Mouse (Mus musculus) c-Kit-positive CD71-negative TER-119-negative erythroid progenitor cells, embryonic 14.5 days (primary cell): Measurements from ENCODE around the gene Trappc1.

Experiments used
- DNase-seq: peaks from one replicate; pipeline ENCODE4 v3.0.0-alpha.2; 2013; ENCODE audit warnings: low read depth

Trappc1 gene

DNA sequence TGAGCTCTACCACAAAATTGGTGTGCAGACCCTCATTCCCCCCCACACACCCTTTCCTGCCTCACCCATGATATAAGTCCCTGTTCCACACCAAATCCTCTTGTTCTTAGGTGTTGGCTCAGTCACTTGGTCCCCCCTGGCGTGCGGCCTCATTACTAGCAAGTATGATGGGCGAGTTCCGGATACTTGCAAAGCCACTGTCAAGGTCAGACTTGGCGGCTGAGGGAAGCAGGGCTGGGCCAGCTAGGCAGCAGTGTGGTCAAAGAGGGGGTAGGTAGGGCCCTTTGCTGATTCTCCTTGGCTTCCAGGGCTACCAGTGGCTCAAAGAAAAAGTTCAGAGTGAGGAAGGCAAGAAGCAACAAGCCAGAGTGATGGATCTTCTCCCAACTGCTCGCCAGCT lies 7.4 kb downstream of the Trappc1 start:
- DNase-seq: no peak

DNA sequence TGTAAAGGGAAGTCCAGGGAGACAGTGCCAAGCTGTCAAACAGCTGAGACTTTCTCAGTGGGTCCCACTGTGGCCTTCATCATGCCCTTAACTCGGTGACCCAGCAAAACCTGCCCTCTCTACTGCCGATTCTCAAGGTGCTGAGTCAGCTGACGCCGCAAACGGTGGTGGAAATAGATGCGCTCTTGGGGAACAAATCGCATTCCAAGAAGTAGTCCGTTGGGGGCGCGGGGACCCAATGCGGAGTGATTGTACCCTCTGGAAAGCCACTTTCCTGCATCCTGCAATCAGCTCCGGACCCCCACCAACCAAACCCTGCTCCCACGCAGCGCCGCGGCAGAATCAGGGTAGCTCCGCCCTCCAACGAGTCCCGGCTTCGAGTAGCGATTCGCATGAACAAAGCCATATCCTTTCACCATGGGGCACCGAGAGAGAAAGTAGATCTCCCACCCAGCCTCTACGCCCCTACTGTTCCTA lies 8.2 kb downstream of the Trappc1 start:
- no peak for DNase-seq

DNA sequence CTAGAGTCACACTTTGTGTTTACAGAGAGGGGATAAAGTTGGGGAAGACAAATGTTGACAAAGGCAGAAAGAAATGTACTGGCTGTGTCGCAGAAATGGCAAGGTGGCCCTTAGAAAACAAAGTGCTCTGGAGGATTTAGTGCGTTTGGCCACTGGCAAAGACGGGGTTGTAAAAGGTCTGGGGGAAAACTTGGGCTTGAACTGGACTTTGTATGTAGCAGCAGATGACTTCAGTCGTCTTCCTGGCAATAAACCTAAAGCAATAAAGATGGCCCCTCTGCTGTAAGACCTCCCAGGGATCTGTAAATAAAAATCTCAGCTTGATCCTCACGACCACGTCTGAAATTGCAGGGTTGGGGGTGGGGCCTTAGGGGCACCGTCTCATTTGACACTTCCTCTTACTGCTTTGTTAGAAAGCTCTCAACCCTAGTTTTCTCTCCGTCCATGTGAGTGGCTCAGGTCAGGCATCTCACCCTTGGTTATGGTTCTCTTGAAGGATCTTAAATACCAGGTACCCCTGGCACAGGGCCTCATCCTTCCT lies 9.0 kb downstream of the Trappc1 start:
- DNase-seq: no peak

- DNase-seq: no peak
Measured at GRCm38 (mm10) chr11:69333922-69334321, 10.1 kb downstream of the Trappc1 start.

DNA sequence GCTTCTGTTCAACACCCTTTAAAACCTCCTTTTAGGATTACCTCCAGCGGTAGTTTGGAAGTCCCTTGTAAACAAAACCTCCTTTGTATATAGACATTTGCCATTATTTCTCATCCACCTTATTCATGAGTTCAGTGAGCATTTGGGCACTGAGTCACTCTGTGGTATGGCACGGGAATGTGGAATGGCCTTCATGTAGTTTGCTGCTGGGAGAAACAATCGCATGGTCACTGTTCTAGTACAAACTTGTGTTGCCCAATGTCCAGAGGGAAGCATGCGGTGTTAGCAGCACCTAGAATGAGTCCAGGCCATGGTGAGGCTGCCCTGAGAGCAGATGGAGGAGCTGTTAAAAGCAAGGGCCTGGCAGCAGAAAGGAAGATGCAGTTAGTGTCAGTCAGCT lies 11.0 kb downstream of the Trappc1 start:
- no peak for DNase-seq

DNA sequence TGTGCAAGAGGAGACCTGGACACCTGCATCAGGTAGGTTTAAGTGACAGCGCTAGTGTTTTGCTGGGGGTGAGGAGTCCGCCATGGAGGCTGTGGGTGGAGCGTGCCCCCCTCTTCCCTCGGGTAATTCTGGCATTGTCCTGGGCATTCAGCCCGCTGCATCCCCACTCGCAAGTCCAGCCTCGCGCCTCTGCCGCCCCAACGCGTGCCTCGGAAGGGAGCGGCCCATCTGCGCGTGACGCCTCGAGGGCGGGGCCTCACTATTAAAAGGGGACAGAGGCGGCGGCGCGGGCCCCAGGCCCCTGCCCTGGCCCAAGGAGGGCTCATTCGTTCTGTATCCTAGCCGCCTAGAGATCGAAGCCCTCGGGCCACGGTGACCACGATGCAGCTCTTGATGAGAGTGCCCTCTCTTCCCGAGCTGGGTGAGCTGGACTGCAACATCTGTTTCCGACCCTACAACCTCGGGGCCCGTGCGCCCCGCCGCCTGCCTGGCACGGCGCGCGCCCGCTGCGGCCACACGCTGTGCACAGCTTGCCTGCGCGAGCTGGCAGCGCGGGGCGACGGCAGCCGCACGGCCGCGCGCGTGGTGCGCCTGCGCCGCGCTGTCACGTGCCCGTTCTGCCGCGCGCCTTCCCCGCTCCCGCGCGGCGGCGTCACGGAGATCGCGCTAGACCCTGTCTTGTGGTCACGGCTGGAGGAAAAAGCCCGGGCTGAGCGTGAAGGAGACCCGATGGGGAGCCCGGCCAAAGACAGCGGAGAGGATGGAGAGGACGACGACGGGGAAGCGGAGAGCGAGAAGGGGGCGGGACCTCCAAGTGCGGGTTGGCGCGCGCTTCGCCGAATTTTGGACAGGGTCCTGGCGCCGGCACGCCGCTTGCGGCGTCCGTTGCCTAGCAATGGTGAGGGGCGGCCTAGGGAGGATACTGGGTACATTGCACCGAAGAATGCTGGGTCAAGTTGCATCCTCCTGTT lies 16.7 kb downstream of the Trappc1 start, which contains the start of gene Rnf227:
Gene Rnf227, plus strand, starts transcription at position 301 of the 971 bp plus-strand sequence.
- DNase-seq: no peak

DNA sequence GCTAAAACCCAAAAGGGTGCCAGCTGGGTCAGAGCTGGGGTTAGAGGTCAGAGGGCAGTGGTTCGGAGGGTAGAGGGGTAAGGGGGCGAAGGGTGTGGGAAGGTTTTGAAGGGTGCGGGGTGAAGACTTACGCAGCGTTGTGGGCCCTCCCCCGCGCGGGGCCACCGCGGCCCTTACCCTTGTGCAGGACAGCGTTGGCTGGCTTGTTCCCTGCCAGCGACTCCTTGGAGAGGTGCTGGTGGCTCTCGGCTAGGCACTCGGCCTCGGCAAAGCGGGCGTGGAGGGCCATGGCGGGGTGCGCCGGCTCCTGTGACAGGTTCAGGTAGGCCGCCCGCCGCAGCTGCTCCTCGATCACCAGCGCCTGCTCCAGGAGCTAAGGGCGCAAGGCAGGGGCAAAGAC lies 22.7 kb downstream of the Trappc1 start:
- DNase-seq: no peak

GRCm38 (mm10) chr11:69356544-69356943 lies 32.8 kb downstream of the Trappc1 start:
- no peak for DNase-seq

DNA sequence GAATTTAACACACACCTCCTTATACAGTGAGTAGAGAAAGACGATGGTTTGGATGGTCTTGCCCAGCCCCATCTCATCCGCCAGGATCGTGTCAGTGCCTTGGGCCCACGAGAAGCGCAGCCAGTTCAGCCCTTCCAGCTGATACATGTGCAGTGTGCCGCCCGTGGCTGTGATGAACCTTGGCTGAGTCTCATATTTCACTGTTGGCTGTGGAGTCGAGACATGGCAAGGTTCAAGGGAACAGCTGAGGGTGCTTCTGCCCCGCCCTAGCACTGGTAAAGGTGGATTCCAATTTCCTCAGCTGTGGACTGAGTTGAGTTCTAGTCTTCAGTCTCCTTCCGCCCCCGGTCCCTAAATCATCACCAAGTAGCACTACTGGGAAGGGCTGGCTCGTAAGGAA lies 33.9 kb downstream of the Trappc1 start:
- no peak for DNase-seq

GRCm38 (mm10) chr11:69362021-69362420 lies 38.2 kb downstream of the Trappc1 start:
- no peak for DNase-seq

- DNase-seq: no peak
Measured at GRCm38 (mm10) chr11:69362479-69362878, 38.7 kb downstream of the Trappc1 start.

GRCm38 (mm10) chr11:69364376-69364775 lies 40.6 kb downstream of the Trappc1 start:
- no peak for DNase-seq

DNA sequence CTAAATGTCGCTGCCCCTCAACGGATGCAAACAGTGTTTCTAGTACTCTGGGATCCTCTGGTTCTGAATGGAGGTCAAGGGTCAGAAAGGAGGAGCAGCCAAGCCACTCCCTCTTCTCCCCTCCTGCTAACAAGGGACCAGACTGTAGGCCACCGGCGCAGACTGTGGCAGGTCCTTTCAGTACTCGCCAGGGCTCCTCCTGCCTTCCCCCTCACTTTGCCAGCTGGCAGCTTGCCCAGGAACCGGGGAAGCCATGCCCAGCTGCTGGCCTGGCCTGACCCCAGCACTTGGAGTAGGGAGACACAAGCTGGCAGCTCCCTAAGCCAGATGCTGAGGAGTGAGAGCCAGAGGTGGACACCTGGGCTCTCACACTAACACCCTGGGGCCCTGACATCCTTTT lies 41.1 kb downstream of the Trappc1 start:
- no peak for DNase-seq

DNA sequence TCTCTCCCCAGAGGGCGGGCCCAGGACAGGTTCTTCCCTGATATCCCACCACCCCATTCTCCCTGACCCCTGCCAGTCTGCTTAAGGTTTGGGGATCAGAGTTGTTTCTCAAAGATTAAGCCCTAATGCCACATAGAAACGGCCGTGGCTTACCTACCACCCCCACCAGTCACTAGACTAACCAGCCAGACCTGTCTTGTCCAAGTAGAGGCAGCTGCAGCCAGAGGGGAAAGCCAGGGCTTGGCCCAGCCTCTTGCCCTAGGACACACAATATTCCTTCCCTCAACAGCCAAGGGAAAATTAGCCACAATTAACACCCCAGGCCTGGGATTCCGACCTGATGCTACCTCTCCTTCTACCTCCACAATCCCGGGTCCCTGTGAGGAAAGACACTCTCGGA lies 41.9 kb downstream of the Trappc1 start:
- no peak for DNase-seq

DNA sequence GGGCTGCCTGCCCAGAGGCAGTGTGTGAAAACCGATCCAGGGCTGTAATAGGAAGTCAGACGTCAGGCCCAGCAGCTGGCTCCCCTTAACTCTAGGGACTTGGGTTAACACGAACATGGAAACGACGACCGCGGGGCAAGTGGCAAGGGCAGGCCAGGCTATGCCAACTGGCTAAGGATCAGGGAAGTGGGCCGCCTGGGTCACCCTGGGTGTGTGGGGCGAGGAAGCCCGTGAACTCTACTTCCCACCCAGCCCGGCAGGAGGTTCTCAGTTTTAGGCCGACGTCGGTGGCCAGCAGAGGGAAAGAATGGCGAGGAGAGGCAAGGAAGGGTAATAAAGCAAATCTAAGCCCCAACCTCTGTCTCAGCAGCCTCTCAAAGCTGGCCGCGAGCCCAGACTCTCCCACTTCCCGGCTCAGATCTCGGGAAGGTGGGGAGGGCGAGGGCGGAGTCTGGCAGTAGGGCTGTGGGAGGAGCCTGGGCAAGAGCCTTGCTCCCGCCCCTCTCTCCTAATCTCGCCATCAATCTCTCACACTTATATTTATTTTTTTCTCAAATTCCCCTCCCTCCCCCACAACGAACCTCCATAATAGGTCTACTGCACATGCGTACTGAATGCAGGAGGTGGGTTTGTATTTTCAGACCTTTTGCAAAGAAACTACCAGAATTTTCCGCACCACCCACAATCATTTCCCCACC lies 42.5 kb downstream of the Trappc1 start:
- DNase-seq: peak; percentile 40

DNA sequence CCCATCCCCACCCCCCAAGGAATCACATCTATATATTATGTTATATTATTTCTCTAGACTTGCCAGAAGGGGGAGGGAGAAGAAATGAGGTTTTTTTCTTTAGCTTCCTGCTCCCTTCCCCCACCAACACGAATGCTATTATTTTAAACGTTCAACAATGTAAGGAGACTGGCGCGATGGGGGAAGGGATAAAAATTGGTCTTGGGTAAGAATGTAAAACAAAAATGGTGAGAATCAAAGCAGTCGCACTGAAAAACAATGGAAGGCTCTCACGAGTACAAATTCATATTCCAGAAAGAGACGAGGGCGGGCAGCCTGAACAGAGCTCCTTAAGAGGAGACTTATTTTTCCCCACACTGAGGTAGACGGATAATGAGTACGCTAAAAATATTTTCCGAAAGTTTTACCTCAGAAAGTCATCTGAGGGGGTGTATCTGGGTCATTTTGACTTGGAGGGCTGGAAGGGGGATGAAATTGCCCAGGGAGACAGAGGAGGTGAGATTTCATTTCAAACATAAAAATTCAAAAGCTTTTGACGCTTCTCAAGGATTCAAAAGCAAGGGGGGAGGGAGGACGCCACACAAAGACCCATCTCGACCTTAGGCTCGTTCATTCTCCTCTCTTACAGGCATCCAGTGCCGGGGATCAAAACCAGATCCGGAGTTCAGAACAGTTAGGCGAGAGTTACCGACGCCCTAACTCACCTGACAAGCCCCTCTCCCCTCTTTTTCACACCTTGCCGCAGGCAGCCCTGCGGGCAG lies 43.3 kb downstream of the Trappc1 start:
- DNase-seq: no peak

DNA sequence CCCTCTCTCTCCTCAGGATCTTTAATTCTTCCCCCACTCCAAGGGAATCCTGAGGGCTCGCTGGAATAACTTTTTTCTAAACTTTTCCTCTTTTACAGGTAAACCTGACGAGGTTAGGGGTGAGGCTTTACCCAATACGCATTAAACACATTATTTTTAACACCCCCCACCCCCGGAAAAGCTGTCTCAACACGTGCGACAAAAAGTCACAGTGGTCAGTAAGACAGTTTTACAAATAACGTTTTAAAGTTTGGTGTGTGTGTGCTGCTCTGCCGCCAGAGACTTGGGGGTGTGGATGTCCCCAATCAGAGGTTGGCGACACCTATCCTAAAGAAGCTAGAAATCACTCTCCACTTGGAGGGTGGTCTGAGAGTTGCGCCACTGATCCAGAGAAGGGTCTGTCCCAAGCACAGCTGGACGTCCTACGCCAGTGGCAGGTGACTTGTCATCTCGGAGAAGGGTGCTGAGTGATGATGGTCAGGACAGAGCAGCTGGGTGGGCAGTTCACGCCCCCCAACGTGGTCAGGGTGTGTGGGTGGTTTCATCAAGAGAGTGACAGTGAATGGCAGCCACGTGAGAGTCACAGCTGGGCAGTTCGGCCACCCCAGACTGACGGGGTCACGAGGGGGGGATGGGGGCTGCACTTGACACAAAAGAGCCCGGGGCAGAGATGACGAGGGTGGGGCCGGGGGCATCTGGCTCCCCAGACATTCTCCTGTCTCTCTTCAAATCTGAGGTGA lies 44.0 kb downstream of the Trappc1 start:
- no peak for DNase-seq

DNA sequence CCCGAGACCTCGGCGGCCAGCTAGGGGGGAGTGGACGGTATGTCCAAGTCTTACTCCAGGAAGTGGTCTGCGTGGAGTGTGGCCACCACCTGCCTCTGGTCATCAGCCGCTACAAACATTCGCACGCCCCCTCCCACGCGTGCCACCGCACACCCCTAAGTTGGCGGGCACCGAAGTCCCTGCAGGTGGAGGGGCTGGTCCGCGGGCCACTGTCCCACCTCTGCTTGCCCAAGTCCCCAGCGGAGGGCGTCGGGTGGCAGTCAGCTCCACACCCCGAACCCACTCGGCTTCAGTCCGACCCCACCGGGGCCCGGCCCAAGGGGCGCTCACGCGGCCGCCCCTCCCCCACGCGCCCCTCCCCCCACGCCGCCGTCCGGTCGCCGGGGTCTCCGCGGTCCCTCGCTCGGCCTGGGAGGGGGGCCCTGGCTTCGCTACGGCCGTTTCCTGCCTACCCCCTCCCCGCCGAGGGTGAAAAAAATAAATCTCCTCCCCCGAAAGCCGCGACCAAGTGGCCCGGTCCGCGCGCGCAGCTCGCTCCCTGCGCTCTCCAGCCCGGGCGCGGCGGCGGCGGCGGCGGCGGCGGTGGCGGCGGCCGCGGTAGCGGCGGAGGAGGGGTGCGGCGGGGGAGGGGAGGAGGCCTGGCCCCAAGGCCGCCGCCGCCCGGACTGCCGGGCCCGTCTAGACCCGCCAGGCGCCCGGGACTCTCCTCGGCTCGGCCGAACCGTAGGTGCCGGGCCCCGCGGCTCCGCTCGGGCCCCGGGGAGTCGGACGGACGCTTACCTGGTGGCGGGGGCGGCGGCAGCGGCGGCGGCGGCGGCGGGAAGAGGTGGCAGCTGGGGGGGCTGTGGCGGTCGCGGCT lies 44.8 kb downstream of the Trappc1 start:
- DNase-seq: no peak

DNA sequence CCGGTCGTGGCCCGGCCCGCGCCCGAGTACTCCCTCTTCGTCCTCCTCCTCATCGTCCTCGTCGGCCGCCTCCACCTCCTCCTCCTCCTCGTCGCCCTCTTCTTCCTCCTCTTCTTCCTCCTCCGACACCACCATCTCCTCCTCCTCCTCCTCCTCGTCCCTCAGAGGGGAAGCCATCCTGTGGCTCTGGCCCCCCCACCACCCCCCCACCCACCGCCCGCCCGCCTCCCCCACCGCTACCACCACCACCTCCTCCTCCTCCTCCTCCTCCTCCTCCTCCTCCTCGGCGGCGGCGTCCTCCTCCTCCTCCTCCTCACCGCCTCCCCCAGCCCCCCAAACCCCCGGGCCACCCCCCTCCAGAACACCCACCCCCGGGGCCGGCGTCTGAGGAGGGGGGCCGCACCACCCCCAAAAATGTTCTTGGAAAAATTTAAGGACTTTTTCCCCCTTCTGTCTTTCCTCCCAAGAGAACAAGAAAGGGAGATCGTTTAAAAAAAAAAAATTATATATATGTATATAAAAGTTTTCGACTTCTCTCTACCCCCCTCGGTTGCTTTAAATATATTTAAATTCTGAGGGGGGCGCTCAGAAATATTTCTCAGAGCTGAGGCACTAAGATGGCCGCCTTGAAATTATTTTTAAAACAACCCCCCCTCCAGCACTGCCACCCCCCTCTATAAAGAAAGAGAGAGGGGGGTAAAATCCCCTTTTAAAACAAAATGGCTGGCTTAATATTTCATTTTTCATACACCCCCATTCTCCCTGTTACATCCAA lies 45.6 kb downstream of the Trappc1 start, which contains the start of gene Chd3:
Gene Chd3, minus strand, starts transcription at position 192 of the 775 bp plus-strand sequence.
- no peak for DNase-seq
